Mouse (Mus musculus) heart, postnatal 0 days (tissue): ENCODE data around the gene Map4k5. TPM values are rescaled to one million over a fixed set of nuclear protein-coding genes. Genes with fewer than 3 reads are reported as not detected.

Experiments
- ATAC-seq: fragments of 200-750 bp; cut with Nextera tagmentation; 2 replicates; pipeline ENCODE4 v1.8.0; 2017; ENCODE audit warnings: low read depth, moderate number of reproducible peaks, moderate library complexity; ENCODE audit not compliant: insufficient read depth
- DNase-seq: peaks from one replicate; pipeline ENCODE4 v3.0.0-alpha.2; 2016; ENCODE audit warnings: low spot score
- H3K27ac ChIP-seq: fragments of 300-500 bp; sonication (generic); 2 replicates; pipeline ENCODE4 v1.5.1; 2014; ENCODE audit warnings: low read depth, mild to moderate bottlenecking
- H3K27me3 ChIP-seq: fragments of 300-500 bp; sonication (generic); 2 replicates; pipeline ENCODE4 v1.6.1; 2014; ENCODE audit warnings: low read length, mixed read lengths; ENCODE audit not compliant: control insufficient read depth, insufficient read depth
- H3K36me3 ChIP-seq: fragments of 300-500 bp; sonication (generic); replicated peaks from 2 replicates; pipeline ENCODE4 v1.6.1; 2014; ENCODE audit warnings: low read length, mixed read lengths; ENCODE audit not compliant: control insufficient read depth, insufficient read depth
- H3K4me1 ChIP-seq: fragments of 300-500 bp; sonication (generic); 2 replicates; pipeline ENCODE4 v1.6.1; 2014; ENCODE audit warnings: antibody characterized with exemption; ENCODE audit not compliant: control insufficient read depth, insufficient read depth
- H3K4me2 ChIP-seq: fragments of 300-500 bp; sonication (generic); 2 replicates; pipeline ENCODE4 v1.6.1; 2014; ENCODE audit warnings: low read depth, mild to moderate bottlenecking, low read length, moderate library complexity
- H3K4me3 ChIP-seq: fragments of 300-500 bp; sonication (generic); 2 replicates; pipeline ENCODE4 v1.5.1; 2014; ENCODE audit warnings: low read depth, low read length
- H3K9ac ChIP-seq: fragments of 300-500 bp; sonication (generic); replicated peaks from 2 replicates; pipeline ENCODE4 v1.6.1; 2014; ENCODE audit warnings: low read depth, low read length, mixed read lengths
- H3K9me3 ChIP-seq: fragments of 300-500 bp; sonication (generic); replicated peaks from 2 replicates; pipeline ENCODE4 v1.6.1; 2016; ENCODE audit warnings: low read length; ENCODE audit not compliant: control insufficient read depth
- CTCF ChIP-seq: IDR thresholded peaks from 2 replicates; pipeline ENCODE4 v1.5.1; 2016; ENCODE audit warnings: antibody characterized with exemption, control low read depth, low read depth
- EP300 ChIP-seq: IDR thresholded peaks from 2 replicates; pipeline ENCODE4 v1.6.1; 2016; ENCODE audit warnings: antibody characterized with exemption, low read depth
- WGBS: fragments of 180-500 bp; shearing (Covaris S2); extraction: QIAGEN DNeasy Blood & Tissue Kit; methylation state at CpG from one replicate; pipeline ENCODE4 v1.1.7; 2014; 5-methylcytosine and 5-hydroxymethylcytosine counted together
- polyA plus RNA-seq: library from polyadenylated mRNA; unstranded; fragments of >200 nt; fragmentation: Nextera tagmentation; extraction: Ambion mirVana; gene quantifications from 2 replicates; pipeline ENCODE4 v1.2.1, GENCODE M21; 2015
- total RNA-seq: library from RNA; depleted of rRNA; stranded (reverse); fragments of >200 nt; gene quantifications from 2 replicates; pipeline ENCODE4 v1.2.3, GENCODE M21; 2014; ENCODE audit warnings: low replicate concordance

Map4k5 gene
- total and polyA plus RNA-seq, 2 experiments from 2014 or later = 20.2 to 55.8 TPM

- H3K9ac ChIP-seq = no peak overlapping the region
- 77% methylated on average over 12 of the region's 12 CpGs for WGBS
- no peak overlapping the region for H3K4me2 ChIP-seq
- no peak overlapping the region for H3K4me3 ChIP-seq
- no peaks in the 10 kb centered on the region for H3K9me3 ChIP-seq
- H3K36me3 ChIP-seq = peaks cover 80% of the 10 kb centered on the region
- ATAC-seq = no peak
- H3K27me3 ChIP-seq = no peaks in the 10 kb centered on the region
- no peaks in the 10 kb centered on the region for H3K4me1 ChIP-seq
- H3K27ac ChIP-seq = no peak overlapping the region
- no peak for DNase-seq
- no peak for TF ChIP-seq CTCF
- no peak for TF ChIP-seq EP300
These were observed 58.9 kb downstream of the Map4k5 start for GRCm38 (mm10) chr12:69833982-69834604.

GRCm38 (mm10) chr12:69831239-69831910, 61.6 kb downstream of the Map4k5 start:
- TF ChIP-seq EP300 (no peak), CTCF (no peak)
- H3K9ac ChIP-seq = no peak overlapping the region
- peaks cover 70% of the 10 kb centered on the region for H3K36me3 ChIP-seq
- no peak for ATAC-seq
- no peaks in the 10 kb centered on the region for H3K9me3 ChIP-seq
- 89% methylated on average over 9 of the region's 9 CpGs for WGBS
- no peaks in the 10 kb centered on the region for H3K4me1 ChIP-seq
- DNase-seq = no peak
- no peaks in the 10 kb centered on the region for H3K27me3 ChIP-seq
- no peak overlapping the region for H3K27ac ChIP-seq
- H3K4me2 ChIP-seq = no peak overlapping the region
- no peak overlapping the region for H3K4me3 ChIP-seq

DNA sequence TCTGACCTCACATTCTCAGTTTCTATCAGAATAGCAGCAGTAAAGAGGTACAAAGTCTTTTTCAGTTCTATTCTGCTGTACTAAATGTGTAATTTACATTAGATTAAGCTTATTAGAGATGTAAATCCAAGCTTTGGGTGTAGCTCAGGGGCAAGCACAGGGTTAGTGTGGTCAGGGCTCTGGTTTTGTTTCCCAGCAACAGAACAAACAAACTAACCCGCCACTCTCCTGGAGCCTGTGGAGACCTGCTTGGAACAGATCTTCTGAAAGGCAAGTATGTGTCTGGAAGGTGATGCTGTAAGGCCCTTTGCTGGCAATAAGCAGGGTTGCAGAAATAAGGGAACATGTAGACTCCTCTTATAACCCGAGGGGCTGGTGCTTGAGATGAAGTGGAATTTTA, 64.8 kb downstream of the Map4k5 start:
- H3K36me3 ChIP-seq = peaks cover 65% of the 10 kb centered on the region
- DNase-seq = no peak
- no peak overlapping the region for H3K4me2 ChIP-seq
- 27% methylated on average over 2 of the region's 2 CpGs for WGBS
- no peak for ATAC-seq
- no peak overlapping the region for H3K27ac ChIP-seq
- no peaks in the 10 kb centered on the region for H3K9me3 ChIP-seq
- no peak for TF ChIP-seq EP300
- TF ChIP-seq CTCF = no peak
- H3K4me1 ChIP-seq = no peaks in the 10 kb centered on the region
- H3K27me3 ChIP-seq = no peaks in the 10 kb centered on the region
- no peak overlapping the region for H3K9ac ChIP-seq
- no peak overlapping the region for H3K4me3 ChIP-seq

DNA sequence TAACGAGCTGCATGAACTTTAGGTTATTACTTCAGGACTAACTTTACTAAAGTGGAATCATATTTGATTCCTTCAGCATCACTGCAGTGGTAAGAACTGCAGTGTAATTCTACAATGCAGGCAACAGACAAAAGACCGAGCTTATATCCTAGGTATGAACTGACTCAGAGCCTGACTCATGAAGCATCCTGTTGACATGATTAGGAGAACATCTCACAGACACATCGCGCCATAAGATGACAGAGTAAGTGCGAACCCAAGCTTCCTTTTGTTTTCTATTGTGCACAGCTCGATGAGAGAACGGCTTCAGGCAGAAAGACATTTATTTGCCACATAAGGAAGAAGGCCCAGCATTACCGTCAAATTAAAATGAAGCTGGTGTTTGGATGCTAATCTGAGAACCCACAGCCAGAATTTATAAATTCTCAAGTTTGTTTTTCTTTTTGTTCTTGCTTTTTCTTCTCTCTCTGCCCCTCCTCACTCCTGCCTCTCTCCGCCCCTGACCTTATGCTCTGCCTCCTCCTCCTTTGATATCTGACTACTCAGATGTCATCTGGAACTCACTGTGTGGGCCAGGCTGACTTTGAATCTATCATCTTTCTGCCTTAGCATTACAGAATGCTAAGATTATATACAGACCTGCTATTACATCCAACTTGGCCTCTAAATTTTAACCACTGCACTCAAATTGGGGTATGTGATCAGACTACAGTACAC, 68.0 kb downstream of the Map4k5 start:
- no peak overlapping the region for H3K9ac ChIP-seq
- DNase-seq = no peak
- no peak for ATAC-seq
- no peaks in the 10 kb centered on the region for H3K9me3 ChIP-seq
- H3K27ac ChIP-seq = no peak overlapping the region
- no peak for TF ChIP-seq EP300
- TF ChIP-seq CTCF = no peak
- no peaks in the 10 kb centered on the region for H3K27me3 ChIP-seq
- 69% methylated on average over 9 of the region's 9 CpGs for WGBS
- no peak overlapping the region for H3K4me2 ChIP-seq
- H3K36me3 ChIP-seq = peaks cover 72% of the 10 kb centered on the region
- H3K4me3 ChIP-seq = no peak overlapping the region
- H3K4me1 ChIP-seq = no peaks in the 10 kb centered on the region

GRCm38 (mm10) chr12:69814272-69814671, 78.7 kb downstream of the Map4k5 start:
- Histone ChIP-seq H3K9ac (no peak overlapping the region), H3K27ac (no peak overlapping the region), H3K4me3 (no peak overlapping the region), H3K27me3 (no peaks in the 10 kb centered on the region), H3K36me3 (peaks cover 87% of the 10 kb centered on the region), H3K4me1 (no peaks in the 10 kb centered on the region), H3K4me2 (no peak overlapping the region), H3K9me3 (no peaks in the 10 kb centered on the region)
- DNase-seq (no peak), ATAC-seq (peak; percentile 72)
- TF ChIP-seq EP300 = no peak
- no peak for TF ChIP-seq CTCF
- 36% methylated on average over 6 of the region's 6 CpGs for WGBS
